Mouse (Mus musculus) kidney, adult 2 months (tissue): ENCODE measurements around the gene Zdhhc7. TPM values are rescaled to one million over a fixed set of nuclear protein-coding genes. Genes with fewer than 3 reads are reported as not detected.
A peak's percentile ranks its signal among the peaks of the same experiment; 100 is the strongest.

Experiments
- DNase-seq: peaks from one replicate; pipeline ENCODE4 v3.0.0; 2021
- H3K27ac ChIP-seq: fragments of 200-500 bp; 2 replicates; pipeline ENCODE4 v1.5.1; 2012; ENCODE audit warnings: low read depth, low read length, control low read depth, inconsistent platforms; ENCODE audit not compliant: insufficient read depth
- H3K27me3 ChIP-seq: fragments of 200-500 bp; replicated peaks from 2 replicates; pipeline ENCODE4 v1.6.1; 2012; ENCODE audit warnings: mild to moderate bottlenecking, moderate library complexity, low read length, inconsistent platforms; ENCODE audit not compliant: control insufficient read depth, insufficient read depth
- H3K36me3 ChIP-seq: fragments of 200-500 bp; 2 replicates; pipeline ENCODE4 v1.6.1; 2012; ENCODE audit warnings: mild to moderate bottlenecking, moderate library complexity, low read length, inconsistent platforms; ENCODE audit not compliant: control insufficient read depth, insufficient read depth
- H3K4me1 ChIP-seq: fragments of 200-500 bp; 2 replicates; pipeline ENCODE4 v1.6.1; 2011; ENCODE audit warnings: low read length; ENCODE audit not compliant: control insufficient read depth, insufficient read depth
- H3K4me3 ChIP-seq: fragments of 200-500 bp; 2 replicates; pipeline ENCODE4 v1.5.1; 2011; ENCODE audit warnings: mild to moderate bottlenecking, low read depth, low read length, control low read depth; ENCODE audit not compliant: insufficient read depth
- CTCF ChIP-seq: fragments of 200-500 bp; conservative IDR thresholded peaks from 2 replicates; pipeline ENCODE4 v1.5.1; 2011; ENCODE audit warnings: low read depth, mild to moderate bottlenecking, control low read depth, low read length, moderate library complexity, mixed read lengths; ENCODE audit not compliant: insufficient read depth, insufficient read length
- POLR2A ChIP-seq: fragments of 200-500 bp; IDR thresholded peaks from one replicate; pipeline ENCODE4 v1.6.1; 2011; ENCODE audit warnings: low read depth, low read length, control low read depth
- WGBS: fragments of 180-500 bp; shearing (Covaris S2); methylation state at CpG from one replicate; pipeline ENCODE4 v1.1.7; 2018; 5-methylcytosine and 5-hydroxymethylcytosine counted together
- polyA plus RNA-seq: library from polyadenylated mRNA; depleted of rRNA; stranded (reverse); fragments of >200 nt; gene quantifications from 2 replicates; pipeline ENCODE4 v1.2.3, GENCODE M21; 2012

Gene Zdhhc7
- polyA plus RNA-seq, 1 experiment: 58.7 TPM

DNA sequence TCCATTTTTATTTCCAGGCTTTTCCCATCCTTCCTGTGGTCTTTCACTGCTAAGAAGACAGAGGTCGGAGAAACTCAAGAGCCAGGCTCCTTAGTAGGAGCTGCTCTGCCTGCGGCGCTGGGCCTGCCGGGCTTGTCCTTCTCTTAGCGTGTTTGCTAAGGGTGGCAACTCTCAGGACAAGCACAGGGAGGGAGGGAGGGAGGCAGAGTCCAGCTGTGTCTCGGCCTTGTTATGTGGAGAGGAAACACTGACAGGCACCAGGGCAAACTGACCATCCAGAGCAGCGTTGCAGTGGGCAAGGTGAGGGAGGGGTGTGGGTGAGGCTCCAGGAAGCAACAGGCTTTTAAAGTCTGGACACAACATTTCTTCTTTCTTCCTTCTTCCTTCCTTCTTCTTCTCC, 11.8 kb downstream of the Zdhhc7 start:
- Histone ChIP-seq H3K4me1 (no peaks in the 10 kb centered on the region), H3K4me3 (no peak overlapping the region), H3K27me3 (no peaks in the 10 kb centered on the region), H3K27ac (no peak overlapping the region), H3K36me3 (no peaks in the 10 kb centered on the region)
- TF ChIP-seq POLR2A (no peak), CTCF (no peak)
- WGBS: 68% methylated on average over 7 of the region's 7 CpGs
- DNase-seq: no peak

DNA sequence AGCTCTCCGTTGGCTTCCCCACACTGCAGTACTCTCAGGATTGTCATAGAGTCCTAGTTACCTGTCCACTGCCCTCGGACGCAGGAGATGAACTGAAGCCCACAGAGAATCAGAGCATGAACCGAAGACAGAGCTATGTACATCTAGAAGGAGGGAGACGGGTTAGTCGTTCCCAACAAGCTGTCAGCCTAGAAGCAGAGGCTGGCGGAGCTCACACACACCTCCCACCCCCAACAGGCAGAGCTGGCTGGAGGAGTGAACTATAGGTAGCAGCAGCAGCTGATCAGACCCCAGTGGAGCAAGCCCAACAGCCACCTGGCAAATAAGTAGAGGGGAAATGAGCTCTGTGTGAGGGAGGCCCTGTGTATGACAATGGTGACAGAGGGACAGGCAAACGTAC, 16.5 kb downstream of the Zdhhc7 start:
- 0 out of 2 replicates have a peak, but pooled peaks cover 2% of the 10 kb centered on the region for H3K36me3 ChIP-seq
- no peak for TF ChIP-seq POLR2A
- TF ChIP-seq CTCF: no peak
- WGBS: 89% methylated on average over 8 of the region's 8 CpGs
- H3K4me1 ChIP-seq: no peaks in the 10 kb centered on the region
- H3K27me3 ChIP-seq: no peaks in the 10 kb centered on the region
- H3K4me3 ChIP-seq: no peak overlapping the region
- DNase-seq: no peak
- no peak overlapping the region for H3K27ac ChIP-seq

DNA sequence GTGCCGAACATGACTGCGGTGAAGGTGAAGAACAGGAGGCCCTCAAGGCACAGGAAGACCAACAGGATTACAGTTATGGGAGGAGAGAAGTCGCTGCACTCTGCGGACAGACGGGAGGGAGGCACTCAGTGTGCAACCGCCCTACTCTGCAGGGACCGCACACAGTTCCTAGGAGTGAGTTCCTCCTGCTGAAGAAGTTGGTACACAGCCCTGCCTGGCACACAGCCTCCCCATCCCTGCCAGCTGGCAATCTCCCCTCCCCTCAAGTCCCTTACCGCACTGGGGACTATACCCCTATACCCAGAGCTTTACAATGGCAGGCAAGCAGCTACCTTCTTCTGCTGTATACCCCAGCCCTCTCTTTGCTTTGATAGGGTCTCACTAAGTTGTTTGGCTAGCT, 18.0 kb downstream of the Zdhhc7 start:
- Histone ChIP-seq H3K4me1 (no peaks in the 10 kb centered on the region), H3K27ac (no peak overlapping the region), H3K27me3 (no peaks in the 10 kb centered on the region), H3K4me3 (no peak overlapping the region), H3K36me3 (0 out of 2 replicates have a peak, but pooled peaks cover 2% of the 10 kb centered on the region)
- 94% methylated on average over 8 of the region's 8 CpGs for WGBS
- TF ChIP-seq CTCF: no peak
- TF ChIP-seq POLR2A: no peak
- no peak for DNase-seq

DNA sequence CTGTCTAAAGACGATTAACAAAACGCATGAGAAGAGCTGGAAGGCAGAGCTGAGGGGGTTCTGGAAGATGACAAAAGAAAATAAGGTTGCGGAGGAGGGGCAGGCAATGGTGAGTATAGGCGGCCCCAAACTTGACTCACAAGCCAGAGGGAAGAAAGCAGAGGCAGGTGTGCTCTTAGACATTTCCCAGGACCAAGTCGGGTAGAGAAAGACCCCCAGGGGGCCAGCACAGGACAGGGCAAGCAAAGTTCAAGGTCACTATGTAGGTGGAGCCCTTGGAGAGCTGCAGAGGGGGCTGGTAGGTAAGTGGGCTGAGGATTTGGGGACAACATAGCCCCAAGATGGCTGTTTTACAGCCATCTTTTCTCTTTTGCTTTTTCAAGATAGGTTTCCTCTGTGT, 21.9 kb downstream of the Zdhhc7 start:
- H3K36me3 ChIP-seq: 0 out of 2 replicates have a peak, but pooled peaks cover 2% of the 10 kb centered on the region
- WGBS: 67% methylated on average over 5 of the region's 5 CpGs

DNA sequence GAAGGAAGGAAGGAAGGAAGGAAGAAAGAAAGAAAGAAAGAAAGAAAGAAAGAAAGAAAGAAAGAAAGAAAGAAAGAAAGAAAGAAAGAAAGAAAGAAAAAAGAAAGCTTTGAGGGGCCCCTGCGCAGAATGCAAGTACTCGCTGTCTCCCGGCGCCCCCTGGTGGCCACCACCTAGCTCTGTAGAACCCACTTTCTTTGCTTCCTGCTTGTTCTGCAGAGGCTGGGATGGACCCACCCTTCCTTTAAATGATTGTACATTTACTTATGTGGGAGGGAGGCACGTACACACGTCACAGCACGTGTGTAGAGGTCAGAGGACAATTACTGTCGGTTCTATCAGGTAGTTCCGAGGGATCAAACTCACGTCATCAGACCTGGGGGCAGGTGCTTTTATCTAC, 23.2 kb downstream of the Zdhhc7 start:
- DNase-seq: peak; percentile 75
- Histone ChIP-seq H3K36me3 (0 out of 2 replicates have a peak, but pooled peaks cover 2% of the 10 kb centered on the region), H3K27ac (no peak overlapping the region), H3K27me3 (no peaks in the 10 kb centered on the region), H3K4me1 (0 out of 2 replicates have a peak, but pooled peaks cover 2% of the 10 kb centered on the region), H3K4me3 (no peak overlapping the region)
- 7% methylated on average over 10 of the region's 10 CpGs for WGBS
- no peak for TF ChIP-seq POLR2A
- peak; percentile 67 for TF ChIP-seq CTCF

More for the DNA sequence above, 21.9 kb downstream of the Zdhhc7 start:
- TF ChIP-seq CTCF (no peak), POLR2A (no peak)
- Histone ChIP-seq H3K4me1 (no peaks in the 10 kb centered on the region), H3K4me3 (no peak overlapping the region), H3K27me3 (no peaks in the 10 kb centered on the region), H3K27ac (no peak overlapping the region)
- DNase-seq: no peak

DNA sequence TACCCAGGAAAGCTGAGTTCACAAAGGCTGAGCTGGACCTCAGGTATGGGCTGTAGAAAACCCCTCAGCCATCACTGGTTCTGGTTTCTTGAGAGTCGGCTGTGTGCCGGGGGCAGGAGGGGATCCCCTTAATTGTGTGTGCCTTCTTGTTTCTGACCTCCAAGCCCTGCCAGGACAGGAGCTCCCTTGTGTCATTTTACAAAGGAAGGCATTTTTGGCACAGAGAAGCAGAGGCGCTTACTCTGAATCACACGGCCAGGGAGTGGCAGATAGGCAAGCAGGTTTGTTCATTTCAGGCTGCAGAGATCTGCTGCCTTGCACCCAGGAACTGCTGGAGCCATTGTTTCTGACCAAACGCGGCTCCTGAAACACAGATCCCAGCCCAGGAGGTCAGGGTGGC, 25.9 kb downstream of the Zdhhc7 start:
- no peaks in the 10 kb centered on the region for H3K36me3 ChIP-seq
- 74% methylated on average over 6 of the region's 6 CpGs for WGBS
- DNase-seq: no peak
- no peaks in the 10 kb centered on the region for H3K27me3 ChIP-seq
- no peak overlapping the region for H3K4me3 ChIP-seq
- TF ChIP-seq POLR2A (no peak), CTCF (no peak)
- H3K4me1 ChIP-seq: peaks cover 8% of the 10 kb centered on the region; the same call in 1 of the 2 replicates
- no peak overlapping the region for H3K27ac ChIP-seq

DNA sequence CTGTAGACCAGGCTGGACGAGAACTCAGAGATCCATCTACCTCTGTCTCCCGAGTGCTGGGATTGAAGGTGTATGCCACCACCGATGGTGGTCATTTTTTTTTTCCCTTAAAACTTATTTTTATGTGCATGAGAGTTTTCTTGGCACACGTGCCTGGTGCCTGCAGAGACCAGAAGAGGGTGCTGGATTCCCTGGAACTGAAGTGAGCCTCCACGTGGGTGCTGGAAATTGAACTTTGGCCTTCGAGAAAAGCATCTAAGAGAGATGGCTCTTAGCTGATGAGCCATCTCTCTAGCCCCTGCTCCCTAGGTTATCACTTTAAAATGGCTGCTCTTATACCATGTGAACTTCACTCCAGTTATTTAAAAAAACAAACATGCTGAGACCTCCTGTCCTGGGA, 26.8 kb downstream of the Zdhhc7 start:
- 58% methylated on average over 6 of the region's 6 CpGs for WGBS
- no peak for TF ChIP-seq POLR2A
- no peak; the same call in 1 of the 2 replicates for TF ChIP-seq CTCF

More for the DNA sequence above, 26.8 kb downstream of the Zdhhc7 start:
- Histone ChIP-seq H3K4me3 (no peak overlapping the region), H3K36me3 (no peaks in the 10 kb centered on the region), H3K27ac (no peak overlapping the region), H3K27me3 (no peaks in the 10 kb centered on the region), H3K4me1 (peaks cover 8% of the 10 kb centered on the region; the same call in 1 of the 2 replicates)
- DNase-seq: peak; percentile 78
